Mouse (Mus musculus) hindbrain, embryonic 10.5 days (tissue): ENCODE results near the gene Zscan4d. TPM values are rescaled to one million over a fixed set of nuclear protein-coding genes. Genes with fewer than 3 reads are reported as not detected.
"Not testable (repeated sequence)": the region's sequence is repeated elsewhere in the genome, so short reads cannot be mapped to it uniquely, and the experiment has no call there.

Source experiments
- DNase-seq: peaks from one replicate; pipeline ENCODE4 v3.0.0-alpha.2; 2017; ENCODE audit warnings: low spot score
- H3K27ac ChIP-seq: fragments of 300-500 bp; sonication (generic); 2 replicates; pipeline ENCODE4 v1.5.1; 2016; ENCODE audit warnings: mild to moderate bottlenecking, moderate library complexity
- H3K27me3 ChIP-seq: fragments of 300-500 bp; sonication (generic); 2 replicates; pipeline ENCODE4 v1.6.1; 2016; ENCODE audit warnings: mild to moderate bottlenecking; ENCODE audit not compliant: poor library complexity, insufficient read depth, severe bottlenecking
- H3K36me3 ChIP-seq: fragments of 300-500 bp; sonication (generic); 2 replicates; pipeline ENCODE4 v1.6.1; 2016; ENCODE audit warnings: mild to moderate bottlenecking, moderate library complexity
- H3K4me1 ChIP-seq: fragments of 300-500 bp; sonication (generic); replicated peaks from 2 replicates; pipeline ENCODE4 v1.6.1; 2016; ENCODE audit warnings: mild to moderate bottlenecking
- H3K4me3 ChIP-seq: fragments of 300-500 bp; sonication (generic); 2 replicates; pipeline ENCODE4 v1.5.1; 2016; ENCODE audit warnings: mild to moderate bottlenecking, moderate library complexity
- H3K9me3 ChIP-seq: fragments of 300-500 bp; sonication (generic); 2 replicates; pipeline ENCODE4 v1.6.1; 2016; ENCODE audit warnings: mild to moderate bottlenecking, moderate library complexity
- WGBS: fragments of 180-500 bp; shearing (Covaris S2); methylation state at CpG from one replicate; pipeline ENCODE4 v1.1.7; 2016; 5-methylcytosine and 5-hydroxymethylcytosine counted together
- polyA plus RNA-seq: library from polyadenylated mRNA; unstranded; fragments of >200 nt; fragmentation: Nextera tagmentation; extraction: Ambion mirVana; gene quantifications from 2 replicates; pipeline ENCODE4 v1.2.1, GENCODE M21; 2016

Zscan4d gene
- not detected in 2 replicates for polyA plus RNA-seq

DNA sequence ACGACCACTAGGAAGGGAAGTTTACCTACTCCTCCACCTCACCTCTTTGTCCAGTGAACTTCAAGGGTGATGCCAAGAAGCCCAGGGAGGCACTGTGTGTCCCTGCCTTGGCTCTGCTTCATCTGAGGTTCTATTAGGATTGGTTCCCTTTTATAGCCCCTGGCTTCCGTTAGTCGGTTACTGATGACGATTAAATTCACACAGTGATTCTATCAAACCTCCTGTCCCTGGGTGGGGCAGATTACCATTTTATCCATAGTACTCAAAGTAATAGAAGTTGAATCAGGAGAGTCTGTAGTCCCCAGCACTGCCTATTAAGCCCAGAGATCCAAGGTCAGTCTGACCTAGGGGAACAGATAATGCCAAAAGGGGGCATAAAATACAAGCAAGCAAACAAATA is at the start of gene Zscan4d:
Zscan4d (minus strand) TSS at position 101 of the 400 bp plus-strand sequence.
- H3K36me3 ChIP-seq, H3K27ac ChIP-seq: not testable (repeated sequence)

GRCm38 (mm10) chr7:11158036-11158435 is 7.9 kb downstream of the Zscan4d start:
- H3K4me1 ChIP-seq, DNase-seq, H3K27ac ChIP-seq, H3K36me3 ChIP-seq, H3K4me3 ChIP-seq, H3K27me3 ChIP-seq: not testable (repeated sequence)
- peaks cover 36% of the 10 kb centered on the region for H3K9me3 ChIP-seq
- 38% methylated on average over 6 of the region's 6 CpGs for WGBS

More for the DNA sequence above, at the start of gene Zscan4d:
- not testable (repeated sequence) for H3K4me1 ChIP-seq, H3K4me3 ChIP-seq, DNase-seq, H3K27me3 ChIP-seq
- 89% methylated on average over 4 of the region's 4 CpGs for WGBS
- peaks cover 25% of the 10 kb centered on the region for H3K9me3 ChIP-seq

Other genes starting within 250 kb of the Zscan4d start
- not detected in 2 replicates for gene Zscan4c, start 160.4 kb downstream of the Zscan4d start, polyA plus RNA-seq
- not detected in 2 replicates for gene Zscan4-ps1, start 96.5 kb downstream of the Zscan4d start, polyA plus RNA-seq
- not detected in 2 replicates for gene Zscan4e, start 144.5 kb upstream of the Zscan4d start, polyA plus RNA-seq
- gene Zscan4f, start 231.8 kb upstream of the Zscan4d start, polyA plus RNA-seq: not detected in 2 replicates